Mouse (Mus musculus): ENCODE results near the gene Klhl5. TPM values are rescaled to one million over a fixed set of nuclear protein-coding genes. Genes with fewer than 3 reads are reported as not detected.
A peak's percentile ranks its signal among the peaks of the same experiment; 100 is the strongest.

Gene Klhl5
- total and polyA plus RNA-seq, 3 experiments = 10.8 to 15.3 (median 12.9) TPM

DNA sequence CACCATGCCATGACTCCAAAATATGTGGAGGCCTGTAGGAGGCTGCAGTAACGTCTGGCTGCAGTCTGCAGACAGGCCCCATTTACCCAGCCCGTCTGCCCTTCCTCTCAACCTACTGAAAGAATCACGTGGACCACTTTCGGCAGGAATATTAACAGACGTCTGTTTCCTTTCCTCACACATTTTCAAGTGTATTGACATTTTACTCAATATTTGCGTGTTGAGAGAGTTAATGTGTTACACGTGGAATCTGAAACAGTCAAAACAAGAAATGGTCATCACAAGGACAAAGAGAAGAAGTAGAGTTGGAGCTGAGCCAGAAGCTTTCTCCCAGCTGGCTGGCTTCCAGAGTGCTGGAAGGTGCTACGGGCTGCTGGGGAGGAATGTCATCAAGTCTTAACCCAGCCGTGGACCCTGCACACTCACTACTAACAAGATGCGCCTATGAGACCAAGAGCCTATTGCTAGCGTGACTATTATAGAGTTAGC is 69.7 kb downstream of the Klhl5 start:
- Histone ChIP-seq H3K36me3 (ENCODE audit: control insufficient read depth, insufficient read depth, low read length) (no peaks in the 10 kb centered on the region), H3K4me3 (no peak overlapping the region), H3K9ac (ENCODE audit: low read depth, low read length) (no peak overlapping the region), H3K27me3 (ENCODE audit: control insufficient read depth, insufficient read depth, low read length) (no peaks in the 10 kb centered on the region), H3K4me1 (ENCODE audit: control insufficient read depth, insufficient read depth, low read length) (peaks cover 3% of the 10 kb centered on the region; the same call in 1 of the 2 replicates), H3K79me2 (replicated peaks; ENCODE audit: control insufficient read depth, insufficient read depth, low read length) (no peaks in the 10 kb centered on the region), H3K27ac (no peak overlapping the region)
- DNase-seq = no peak
- TF ChIP-seq POLR2A (IDR thresholded peaks at IDR 0.05; ENCODE audit: insufficient read depth, low read depth, low read length) = no peak
- no peak for TF ChIP-seq EP300 (IDR thresholded peaks at IDR 0.05; ENCODE audit: insufficient read depth, low read depth, low read length)
- no peak for TF ChIP-seq CTCF (IDR thresholded peaks at IDR 0.05)
- WGBS = 21% methylated on average over 11 of the region's 11 CpGs
- intact Hi-C loops (cut with DNase I) = no loop called here

DNA sequence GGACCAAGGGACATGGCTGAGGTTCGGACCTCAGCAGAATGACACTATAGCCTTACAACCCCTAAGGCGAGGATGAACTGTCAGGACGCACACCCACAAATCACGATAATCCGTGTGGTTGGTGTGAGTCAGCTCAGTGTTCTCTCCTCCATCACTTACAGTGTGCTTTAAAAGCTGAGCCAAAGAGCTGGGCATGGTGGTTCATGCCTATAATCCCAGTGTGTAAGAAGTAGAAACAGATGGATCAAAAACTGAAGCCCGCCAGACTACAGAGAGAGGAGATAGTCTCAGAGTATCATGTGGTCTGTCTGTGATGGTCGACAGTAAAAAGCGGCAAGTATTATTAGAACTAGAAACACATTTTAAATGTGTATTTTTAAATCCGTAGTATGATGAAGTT is 71.1 kb downstream of the Klhl5 start:
- Histone ChIP-seq H3K79me2 (replicated peaks; ENCODE audit: control insufficient read depth, insufficient read depth, low read length) (no peaks in the 10 kb centered on the region), H3K4me3 (no peak overlapping the region), H3K27me3 (ENCODE audit: control insufficient read depth, insufficient read depth, low read length) (no peaks in the 10 kb centered on the region), H3K27ac (no peak overlapping the region), H3K9ac (ENCODE audit: low read depth, low read length) (no peak overlapping the region), H3K36me3 (ENCODE audit: control insufficient read depth, insufficient read depth, low read length) (no peaks in the 10 kb centered on the region), H3K4me1 (ENCODE audit: control insufficient read depth, insufficient read depth, low read length) (peaks cover 3% of the 10 kb centered on the region; the same call in 1 of the 2 replicates)
- WGBS = 94% methylated on average over 9 of the region's 9 CpGs
- no peak for DNase-seq
- intact Hi-C loops (cut with DNase I) = no loop called here
- no peak for TF ChIP-seq CTCF (IDR thresholded peaks at IDR 0.05)

DNA sequence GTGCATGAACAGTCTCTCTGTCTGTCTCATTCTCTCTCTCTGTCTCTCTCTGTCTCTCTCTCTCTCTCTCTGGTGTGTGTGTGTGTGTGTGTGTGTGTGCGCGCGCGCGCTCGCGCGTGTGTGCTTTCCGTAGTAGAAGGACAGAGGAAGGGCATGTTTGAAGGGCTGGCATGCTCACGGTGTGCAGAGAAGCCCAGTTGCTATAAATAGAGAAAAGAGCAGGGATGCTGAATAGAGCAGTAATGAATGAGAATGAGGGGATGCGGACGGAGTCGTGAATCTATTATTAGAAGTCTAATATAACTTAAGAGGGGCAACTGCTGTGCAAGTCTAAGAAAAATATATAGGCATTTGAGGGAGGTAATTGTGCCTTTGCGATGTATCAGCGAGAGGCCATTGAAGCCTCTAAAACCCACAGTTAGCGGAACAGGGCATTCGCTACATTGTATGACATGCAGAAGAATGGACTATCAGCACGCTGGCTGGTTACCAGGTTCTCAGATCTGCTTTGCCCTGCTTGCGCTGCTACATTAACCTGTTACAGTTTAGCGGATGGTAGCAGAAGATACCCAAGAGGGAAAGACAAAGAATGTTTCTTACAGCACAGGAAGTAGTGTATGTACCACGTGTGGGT is 73.9 kb downstream of the Klhl5 start:
- WGBS = 61% methylated on average over 21 of the region's 21 CpGs
- Histone ChIP-seq H3K79me2 (replicated peaks; ENCODE audit: control insufficient read depth, insufficient read depth, low read length) (no peaks in the 10 kb centered on the region), H3K27me3 (ENCODE audit: control insufficient read depth, insufficient read depth, low read length) (no peaks in the 10 kb centered on the region), H3K4me3 (no peak overlapping the region), H3K9ac (ENCODE audit: low read depth, low read length) (no peak overlapping the region), H3K36me3 (ENCODE audit: control insufficient read depth, insufficient read depth, low read length) (no peaks in the 10 kb centered on the region), H3K27ac (no peak overlapping the region), H3K4me1 (ENCODE audit: control insufficient read depth, insufficient read depth, low read length) (peaks cover 3% of the 10 kb centered on the region; the same call in 1 of the 2 replicates)
- DNase-seq = peak in 1 of 2 experiments; percentile 21
- intact Hi-C loops (cut with DNase I) = no loop called here
- TF ChIP-seq CTCF (IDR thresholded peaks at IDR 0.05) (no peak), EP300 (IDR thresholded peaks at IDR 0.05; ENCODE audit: insufficient read depth, low read depth, low read length) (no peak), POLR2A (IDR thresholded peaks at IDR 0.05; ENCODE audit: insufficient read depth, low read depth, low read length) (no peak)

DNA sequence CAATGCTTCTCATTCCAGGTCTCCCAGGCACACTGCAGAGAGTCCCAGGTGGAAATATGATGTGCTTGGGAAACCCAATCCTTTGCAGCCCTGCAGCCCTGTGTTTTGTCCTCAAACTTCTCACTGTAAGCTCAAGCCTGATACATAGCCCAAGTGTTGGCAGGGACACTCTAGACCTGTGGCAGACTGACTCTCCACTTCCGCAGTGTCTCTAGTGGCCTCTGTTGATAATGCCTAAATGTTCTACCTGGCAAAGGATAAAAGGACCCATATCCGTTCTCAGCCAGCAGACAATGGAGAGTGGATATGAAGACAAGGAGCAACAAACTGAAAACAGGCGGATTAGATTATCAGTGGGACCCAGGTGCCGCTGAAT is 74.4 kb downstream of the Klhl5 start:
- no peaks in the 10 kb centered on the region for H3K79me2 ChIP-seq (replicated peaks; ENCODE audit: control insufficient read depth, insufficient read depth, low read length)
- TF ChIP-seq EP300 (IDR thresholded peaks at IDR 0.05; ENCODE audit: insufficient read depth, low read depth, low read length) (no peak), CTCF (IDR thresholded peaks at IDR 0.05) (0 out of 2 replicates have a peak, but pooled peaks have one; percentile 9)
- H3K4me1 ChIP-seq (ENCODE audit: control insufficient read depth, insufficient read depth, low read length) = peaks cover 3% of the 10 kb centered on the region; the same call in 1 of the 2 replicates
- H3K9ac ChIP-seq (ENCODE audit: low read depth, low read length) = no peak overlapping the region
- no peaks in the 10 kb centered on the region for H3K27me3 ChIP-seq (ENCODE audit: control insufficient read depth, insufficient read depth, low read length)
- DNase-seq = no peak
- no peak overlapping the region for H3K27ac ChIP-seq
- no peaks in the 10 kb centered on the region for H3K36me3 ChIP-seq (ENCODE audit: control insufficient read depth, insufficient read depth, low read length)
- intact Hi-C loops (cut with DNase I) = no loop called here
- no peak overlapping the region for H3K4me3 ChIP-seq
- WGBS = 25% methylated on average over 4 of the region's 4 CpGs

DNA sequence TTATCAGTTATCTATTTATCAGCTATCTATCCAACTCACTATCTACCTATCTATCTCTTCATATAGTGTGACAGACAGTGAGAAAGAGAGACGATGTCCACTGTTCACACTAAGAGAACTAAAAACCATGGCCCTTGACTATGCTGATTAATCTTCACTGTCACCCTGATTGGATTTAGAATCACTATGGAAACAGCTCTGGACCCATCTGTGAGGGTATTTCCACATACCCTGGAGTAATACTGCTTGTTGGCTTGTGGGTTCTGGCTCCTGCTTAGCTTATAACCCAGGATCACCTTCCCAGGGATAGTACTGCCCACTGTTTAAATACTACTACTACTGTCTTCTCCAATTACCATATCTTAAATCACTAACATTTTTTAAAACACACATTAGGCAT is 74.9 kb downstream of the Klhl5 start:
- Histone ChIP-seq H3K9ac (ENCODE audit: low read depth, low read length) (no peak overlapping the region), H3K4me1 (ENCODE audit: control insufficient read depth, insufficient read depth, low read length) (peaks cover under 1% of the 10 kb centered on the region; the same call in 1 of the 2 replicates), H3K27me3 (ENCODE audit: control insufficient read depth, insufficient read depth, low read length) (no peaks in the 10 kb centered on the region), H3K36me3 (ENCODE audit: control insufficient read depth, insufficient read depth, low read length) (no peaks in the 10 kb centered on the region), H3K27ac (no peak overlapping the region), H3K79me2 (replicated peaks; ENCODE audit: control insufficient read depth, insufficient read depth, low read length) (no peaks in the 10 kb centered on the region), H3K4me3 (no peak overlapping the region)
- TF ChIP-seq POLR2A (IDR thresholded peaks at IDR 0.05; ENCODE audit: insufficient read depth, low read depth, low read length) = no peak
- TF ChIP-seq EP300 (IDR thresholded peaks at IDR 0.05; ENCODE audit: insufficient read depth, low read depth, low read length) = no peak
- TF ChIP-seq CTCF (IDR thresholded peaks at IDR 0.05) = no peak
- WGBS = 80% methylated on average over 1 of the region's 1 CpGs
- DNase-seq = no peak
- intact Hi-C loops (cut with DNase I) = no loop called here

DNA sequence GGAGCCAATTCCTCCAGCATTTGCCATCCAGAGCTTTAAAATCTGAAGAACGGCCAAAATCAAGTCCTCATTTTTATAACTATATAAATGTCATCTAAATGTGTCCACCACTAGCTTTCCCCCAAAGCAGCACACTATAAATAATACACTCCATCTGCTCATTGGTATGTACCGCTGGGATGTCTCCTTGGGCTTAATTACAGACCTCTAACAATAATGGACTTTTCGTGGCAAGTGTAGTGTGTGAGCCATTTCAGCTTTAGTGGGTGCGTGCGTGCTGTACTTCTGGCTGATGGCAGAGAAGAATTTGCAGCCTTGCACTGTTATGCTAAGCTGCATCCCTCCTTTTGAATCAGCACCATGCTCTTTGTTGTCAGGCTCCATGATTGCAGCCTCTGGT is 84.3 kb downstream of the Klhl5 start:
- no peaks in the 10 kb centered on the region for H3K4me1 ChIP-seq (ENCODE audit: control insufficient read depth, insufficient read depth, low read length)
- H3K4me3 ChIP-seq = no peak overlapping the region
- no peak overlapping the region for H3K27ac ChIP-seq
- no peaks in the 10 kb centered on the region for H3K36me3 ChIP-seq (ENCODE audit: control insufficient read depth, insufficient read depth, low read length)
- 96% methylated on average over 5 of the region's 5 CpGs for WGBS
- intact Hi-C loops (cut with DNase I) = no loop called here
- H3K79me2 ChIP-seq (replicated peaks; ENCODE audit: control insufficient read depth, insufficient read depth, low read length) = no peaks in the 10 kb centered on the region
- TF ChIP-seq POLR2A (IDR thresholded peaks at IDR 0.05; ENCODE audit: insufficient read depth, low read depth, low read length) (no peak), CTCF (IDR thresholded peaks at IDR 0.05) (no peak), EP300 (IDR thresholded peaks at IDR 0.05; ENCODE audit: insufficient read depth, low read depth, low read length) (no peak)
- H3K9ac ChIP-seq (ENCODE audit: low read depth, low read length) = no peak overlapping the region
- DNase-seq = no peak
- no peaks in the 10 kb centered on the region for H3K27me3 ChIP-seq (ENCODE audit: control insufficient read depth, insufficient read depth, low read length)
